Mouse (Mus musculus) liver, adult 2 months (tissue): ENCODE data around the gene Mrtfb. TPM values are rescaled to one million over a fixed set of nuclear protein-coding genes. Genes with fewer than 3 reads are reported as not detected.
"Not testable (repeated sequence)": the region's sequence is repeated elsewhere in the genome, so short reads cannot be mapped to it uniquely, and the experiment has no call there.

Source experiments
- DNase-seq: peaks from one replicate; pipeline ENCODE4 v3.0.0-alpha.2; 2011; ENCODE audit warnings: low read depth, low spot score; ENCODE audit errors: extremely low read depth
- H3K27ac ChIP-seq: fragments of 200-500 bp; replicated peaks from 2 replicates; pipeline ENCODE4 v1.5.1; 2012; ENCODE audit warnings: low read depth, mild to moderate bottlenecking, control low read depth, inconsistent platforms, low read length; ENCODE audit not compliant: insufficient read depth
- H3K27me3 ChIP-seq: fragments of 200-500 bp; 2 replicates; pipeline ENCODE4 v1.6.1; 2012; ENCODE audit warnings: mild to moderate bottlenecking, moderate library complexity, low read length, inconsistent platforms; ENCODE audit not compliant: control insufficient read depth, insufficient read depth
- H3K36me3 ChIP-seq: fragments of 200-500 bp; 2 replicates; pipeline ENCODE4 v1.6.1; 2012; ENCODE audit warnings: low read length, inconsistent platforms; ENCODE audit not compliant: control insufficient read depth, insufficient read depth
- H3K4me1 ChIP-seq: fragments of 200-500 bp; 2 replicates; pipeline ENCODE4 v1.6.1; 2011; ENCODE audit warnings: low read length; ENCODE audit not compliant: control insufficient read depth, insufficient read depth
- H3K4me3 ChIP-seq: fragments of 200-500 bp; 2 replicates; pipeline ENCODE4 v1.5.1; 2011; ENCODE audit warnings: low read depth, mild to moderate bottlenecking, control low read depth, low read length, moderate library complexity; ENCODE audit not compliant: insufficient read depth
- H3K79me2 ChIP-seq: fragments of 200-500 bp; 2 replicates; pipeline ENCODE4 v1.6.1; 2012; ENCODE audit warnings: inconsistent platforms, mild to moderate bottlenecking, low read length, moderate library complexity; ENCODE audit not compliant: control insufficient read depth, insufficient read depth
- H3K9ac ChIP-seq: fragments of 200-500 bp; 2 replicates; pipeline ENCODE4 v1.6.1; 2012; ENCODE audit warnings: low read depth, mild to moderate bottlenecking, control low read depth, inconsistent platforms, low read length
- CTCF ChIP-seq: fragments of 200-500 bp; IDR thresholded peaks from 2 replicates; pipeline ENCODE4 v1.5.1; 2011; ENCODE audit warnings: low read depth, low read length, control low read depth
- POLR2A ChIP-seq: fragments of 200-500 bp; IDR thresholded peaks from 2 replicates; pipeline ENCODE4 v1.6.1; 2011; ENCODE audit warnings: low read length, control low read depth; ENCODE audit not compliant: insufficient read depth; ENCODE audit errors: extremely low read depth
- WGBS: fragments of 180-500 bp; shearing (Covaris S2); methylation state at CpG from one replicate; pipeline ENCODE4 v1.1.7; 2018; 5-methylcytosine and 5-hydroxymethylcytosine counted together
- polyA plus RNA-seq: library from polyadenylated mRNA; depleted of rRNA; stranded (reverse); fragments of >200 nt; gene quantifications from 2 replicates; pipeline ENCODE4 v1.2.3, GENCODE M21; 2012
- total RNA-seq: library from RNA; depleted of rRNA; stranded (reverse); fragments of >200 nt; gene quantifications from 2 replicates; pipeline ENCODE4 v1.2.3, GENCODE M21; 2014

The Mrtfb gene
- total and polyA plus RNA-seq, 2 experiments, result 4.2 to 9.4 TPM

DNA sequence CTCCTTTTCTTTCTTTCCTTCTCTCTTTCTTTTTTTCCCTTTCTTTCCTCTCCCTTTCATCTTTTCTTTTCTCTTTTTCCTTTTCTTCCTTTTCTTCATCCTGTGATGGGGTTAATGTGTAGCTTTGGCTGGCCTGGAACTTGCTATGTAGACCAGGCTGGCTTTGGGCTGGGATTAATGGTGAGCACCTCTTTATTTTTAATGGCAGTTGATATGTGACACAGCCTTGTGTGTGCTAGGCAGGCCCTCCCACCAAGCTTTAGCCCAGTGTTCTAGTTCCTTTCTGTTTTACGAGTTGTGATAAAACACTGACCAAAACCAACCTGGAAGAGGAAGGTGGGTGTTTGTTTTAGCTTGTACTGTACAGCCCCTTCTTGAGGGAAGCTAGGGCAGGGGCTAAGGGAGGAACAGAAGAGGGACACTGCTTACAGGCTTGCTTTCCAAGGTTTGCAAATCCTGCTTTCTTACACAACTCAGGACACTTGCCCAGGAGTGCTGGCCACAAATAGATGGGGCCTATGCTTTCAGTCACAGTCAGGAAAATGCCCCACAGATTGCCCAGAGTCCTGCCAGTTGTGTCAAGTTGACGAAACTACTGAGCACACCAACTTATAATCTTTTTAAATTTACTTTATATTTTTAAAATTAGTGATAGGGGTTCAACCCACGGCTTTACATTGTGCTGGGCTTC is 20.6 kb downstream of the Mrtfb start:
- Histone ChIP-seq H3K4me1 (peaks cover 18% of the 10 kb centered on the region), H3K27me3 (no peaks in the 10 kb centered on the region), H3K27ac (peak overlapping the region; percentile 88), H3K36me3 (0 out of 2 replicates have a peak, but pooled peaks cover 3% of the 10 kb centered on the region), H3K4me3 (no peak overlapping the region), H3K79me2 (peaks cover 13% of the 10 kb centered on the region; the same call in 1 of the 2 replicates), H3K9ac (no peak overlapping the region; the same call in 1 of the 2 replicates)
- 47% methylated on average over 3 of the region's 3 CpGs for WGBS
- TF ChIP-seq CTCF, result no peak
- TF ChIP-seq POLR2A, result no peak
- peak; percentile 81 for DNase-seq

- not testable (repeated sequence) for H3K4me1 ChIP-seq, H3K27ac ChIP-seq, H3K27me3 ChIP-seq, H3K9ac ChIP-seq, H3K36me3 ChIP-seq, H3K4me3 ChIP-seq, DNase-seq
- H3K79me2 ChIP-seq, result peaks cover 27% of the 10 kb centered on the region; the same call in 1 of the 2 replicates
These were observed 30.1 kb downstream of the Mrtfb start for GRCm38 (mm10) chr16:13286425-13286824.

DNA sequence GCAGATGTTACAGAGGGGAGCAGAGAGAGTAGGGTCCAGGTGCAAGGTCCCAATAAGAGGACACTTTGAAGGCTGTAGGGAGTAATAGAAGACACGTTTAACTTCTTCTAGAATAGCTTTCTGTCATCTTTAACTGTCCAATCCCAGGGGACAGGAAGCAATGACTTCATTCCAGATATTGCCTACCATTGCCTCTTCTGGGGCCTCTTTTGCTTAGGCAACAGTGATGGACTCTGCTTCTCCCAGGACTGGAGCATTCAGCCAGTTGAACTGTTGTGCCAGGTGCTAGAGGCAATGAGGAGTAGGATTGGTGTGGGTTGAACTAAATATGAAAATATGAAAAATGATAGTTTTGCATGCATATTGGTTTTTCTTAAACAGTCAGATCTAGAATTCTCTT is 41.6 kb downstream of the Mrtfb start:
- Histone ChIP-seq H3K9ac (no peak overlapping the region), H3K4me1 (peaks cover 11% of the 10 kb centered on the region), H3K36me3 (peaks cover 1% of the 10 kb centered on the region; the same call in 1 of the 2 replicates), H3K79me2 (peaks cover 45% of the 10 kb centered on the region), H3K4me3 (no peak overlapping the region), H3K27ac (no peak overlapping the region), H3K27me3 (no peaks in the 10 kb centered on the region)
- no peak for DNase-seq
- WGBS, result 52% methylated on average over 1 of the region's 1 CpGs
- TF ChIP-seq POLR2A (no peak), CTCF (no peak)

DNA sequence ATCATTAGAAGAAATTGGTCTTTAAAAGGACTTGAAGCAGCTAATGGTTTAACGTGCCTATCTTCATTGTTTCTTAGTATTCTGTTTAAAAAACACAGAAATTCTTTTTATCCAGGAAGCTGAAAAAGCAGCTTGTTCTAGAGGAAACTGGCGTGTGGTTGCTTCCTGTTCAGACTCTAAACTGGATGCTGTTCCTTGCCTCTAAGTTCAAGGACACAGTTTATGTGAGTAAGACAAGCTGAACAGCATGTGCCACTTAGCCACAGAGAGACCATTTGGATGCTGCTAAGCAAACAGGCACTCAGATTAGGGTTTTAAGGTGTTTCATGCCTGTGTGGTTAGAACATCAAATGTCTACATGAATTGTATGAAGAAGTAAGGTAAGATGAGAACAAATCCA is 42.7 kb downstream of the Mrtfb start:
- 59% methylated on average over 2 of the region's 2 CpGs for WGBS

DNA sequence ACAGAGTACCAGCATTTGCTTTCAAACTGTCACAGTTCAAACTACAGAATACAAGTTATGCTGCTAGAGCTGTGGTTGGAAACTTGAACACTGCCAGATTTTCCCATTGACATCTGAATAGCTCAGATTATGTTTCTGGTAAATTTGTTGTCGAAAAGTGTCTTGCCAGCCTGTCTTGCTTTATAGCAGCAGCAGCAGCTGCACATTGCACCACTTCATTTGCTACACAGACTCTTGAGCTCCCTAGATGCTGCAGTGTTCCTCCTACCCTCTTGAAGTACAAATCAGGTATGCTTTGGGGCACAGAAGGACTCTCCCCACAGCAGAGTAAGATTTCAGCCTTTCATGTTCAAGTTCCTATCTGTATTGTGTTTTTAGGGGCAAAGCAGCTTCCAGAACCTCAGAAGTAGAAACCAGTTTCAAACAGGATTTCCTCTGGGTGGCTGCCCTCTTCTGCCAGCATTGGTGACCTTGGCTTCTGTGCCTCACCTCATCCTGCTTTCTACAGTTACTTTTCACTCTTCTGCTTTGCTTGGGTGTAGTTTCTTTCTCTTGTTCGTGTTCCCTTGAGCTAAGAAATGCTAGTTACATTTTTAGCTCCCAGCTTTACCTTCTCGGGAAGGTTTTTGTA is 49.9 kb downstream of the Mrtfb start:
- no peaks in the 10 kb centered on the region for H3K36me3 ChIP-seq
- H3K9ac ChIP-seq, result no peak overlapping the region
- TF ChIP-seq CTCF, result no peak
- no peak for DNase-seq
- H3K27ac ChIP-seq, result no peak overlapping the region
- H3K4me1 ChIP-seq, result peaks cover 1% of the 10 kb centered on the region
- no peak overlapping the region for H3K4me3 ChIP-seq
- H3K79me2 ChIP-seq, result peaks cover 47% of the 10 kb centered on the region
- no peaks in the 10 kb centered on the region for H3K27me3 ChIP-seq
- 70% methylated on average over 3 of the region's 3 CpGs for WGBS

More for the DNA sequence above, 42.7 kb downstream of the Mrtfb start:
- TF ChIP-seq CTCF, result no peak
- TF ChIP-seq POLR2A, result no peak
- Histone ChIP-seq H3K36me3 (no peaks in the 10 kb centered on the region; the same call in 1 of the 2 replicates), H3K27ac (no peak overlapping the region), H3K79me2 (peaks cover 45% of the 10 kb centered on the region), H3K4me1 (peaks cover 7% of the 10 kb centered on the region), H3K27me3 (no peaks in the 10 kb centered on the region), H3K9ac (no peak overlapping the region), H3K4me3 (no peak overlapping the region)
- no peak for DNase-seq

DNA sequence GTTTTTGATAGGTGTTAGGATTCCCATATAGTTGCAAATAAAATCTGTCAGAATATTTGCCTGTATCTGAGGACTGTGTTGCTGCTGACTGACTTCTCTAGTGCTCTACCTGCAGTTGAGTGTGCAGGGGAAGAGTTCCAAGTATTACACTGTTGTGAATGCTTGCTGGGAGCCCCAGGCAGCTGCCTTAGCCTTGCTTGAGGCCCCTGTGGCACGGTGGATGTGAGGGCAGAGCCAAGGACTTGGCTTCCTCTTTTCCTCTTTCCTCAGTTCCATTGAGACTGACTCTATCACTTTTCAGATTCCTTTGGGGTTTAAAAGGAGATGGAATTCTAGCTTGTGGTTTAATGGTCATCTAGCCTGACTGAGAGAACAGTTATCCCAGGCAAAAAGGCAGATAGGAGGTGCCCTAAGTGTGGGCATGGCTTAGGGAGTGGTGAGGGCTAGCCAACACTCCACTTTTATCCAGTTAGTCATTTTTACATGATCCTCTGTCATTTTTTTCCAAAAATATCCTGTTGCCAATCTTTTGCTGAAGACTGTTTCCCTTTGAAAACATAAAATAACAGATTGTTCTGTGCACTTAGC is 53.9 kb downstream of the Mrtfb start:
- no peaks in the 10 kb centered on the region for H3K36me3 ChIP-seq
- no peak for TF ChIP-seq POLR2A
- no peak for TF ChIP-seq CTCF
- no peak overlapping the region for H3K4me3 ChIP-seq
- no peak for DNase-seq
- peaks cover 35% of the 10 kb centered on the region for H3K79me2 ChIP-seq
- no peak overlapping the region for H3K9ac ChIP-seq
- WGBS, result 62% methylated on average over 1 of the region's 1 CpGs
- no peak overlapping the region for H3K27ac ChIP-seq
- H3K4me1 ChIP-seq, result peaks cover 19% of the 10 kb centered on the region
- no peaks in the 10 kb centered on the region for H3K27me3 ChIP-seq
